9 mouse cellular contexts compared by ENCODE assay signal in the genomic region with DNA sequence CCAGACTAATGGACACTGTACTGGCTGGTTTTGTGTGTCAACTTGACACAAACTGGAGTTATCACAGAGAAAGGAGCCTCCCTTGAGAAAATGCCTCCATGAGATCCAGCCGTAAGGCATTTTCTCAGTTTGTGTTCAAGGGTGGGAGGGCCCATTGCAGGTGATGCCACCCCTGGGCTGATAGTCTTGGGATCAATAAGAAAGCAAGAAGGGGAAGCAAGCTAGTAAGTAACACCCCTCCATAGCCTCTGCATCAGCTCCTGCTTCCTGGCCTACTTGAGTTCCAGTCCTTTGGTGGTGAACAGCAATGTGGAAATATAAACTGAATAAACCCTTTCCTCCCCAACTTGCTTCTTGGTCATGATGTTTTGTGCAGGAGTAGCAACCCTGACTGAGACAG. TPM values are rescaled to one million over a fixed set of nuclear protein-coding genes. Genes with fewer than 3 reads are reported as not detected.
"Had no signal": no experiment of that assay in that cellular context is flagged by ENCODE, and none has a peak within 500 bp of the region (broad histone marks: within the 10 kb centered on the region; RNA-seq: fewer than 3 reads in every experiment).

No protein-coding gene starts in this region.

RNA-seq across cellular contexts. Expression of a gene that starts 1.6 kb away (rescaled TPM):
- polyA plus RNA-seq: neural tube, embryonic 12.5 days; neural tube, embryonic 13.5 days; neural tube, embryonic 14.5 days; neural tube, embryonic 15.5 days; stomach, embryonic 14.5 days; testis, adult 2 months had no signal

RNA-seq across cellular contexts. Expression of a gene that starts 6.4 kb away (rescaled TPM):
- polyA plus RNA-seq: neural tube, embryonic 12.5 days; neural tube, embryonic 13.5 days; neural tube, embryonic 14.5 days; neural tube, embryonic 15.5 days; spleen, adult 2 months; testis, adult 2 months; urinary bladder, adult 2 months had no signal

RNA-seq across cellular contexts. Expression of a gene that starts 22.1 kb away (rescaled TPM):
- polyA plus RNA-seq: testis, adult 2 months; thymus, adult 2 months had no signal

RNA-seq across cellular contexts. Expression of a gene that starts 24.5 kb away (rescaled TPM):
- polyA plus RNA-seq: testis, adult 2 months; urinary bladder, adult 2 months had no signal
